Mouse (Mus musculus): Measurements from ENCODE around the gene Tbc1d9b.

- TF ChIP-seq POLR2A (IDR thresholded peaks at IDR 0.05; ENCODE audit: control insufficient read depth, extremely low read depth, insufficient read depth, low read length, poor library complexity): no peak
- no peak for TF ChIP-seq CTCF (IDR thresholded peaks at IDR 0.05; ENCODE audit: borderline replicate concordance, control insufficient read depth, extremely low read depth, insufficient read depth, low read length, poor library complexity)
Measured at GRCm38 (mm10) chr11:50098961-50099481, 32.2 kb upstream of the Tbc1d9b start.
